Mouse (Mus musculus) left cerebral cortex, postnatal 25 days (tissue): ENCODE results near the gene Ppm1m. TPM values are rescaled to one million over a fixed set of nuclear protein-coding genes. Genes with fewer than 3 reads are reported as not detected.

ENCODE experiments used
- DNase-seq, 2 experiments: peaks; one replicate each; pipeline ENCODE4 v3.0.0; 2022; ENCODE audit warnings: low spot score in 2 of 2, mixed read lengths in 1 of 2
- intact Hi-C: fragments of 180-260 bp; cut with DNase I; formaldehyde crosslinking; loops from one replicate; pipeline ENCODE4 v1.15.1; 2025
- total RNA-seq, 2 experiments: library from RNA; stranded (reverse); gene quantifications; 2 replicates each; pipeline ENCODE4 v1.2.3; 2021

The Ppm1m gene
- total RNA-seq, 2 experiments from 2014 or later, result 18.0 to 24.7 TPM

- intact Hi-C loops, result no loop called here
- no peak for DNase-seq
Measured at GRCm38 (mm10) chr9:106167703-106168102, 31.8 kb downstream of the Ppm1m start.

- no peak for DNase-seq
- intact Hi-C loops, result no loop called here
Measured at GRCm38 (mm10) chr9:106167241-106167640, 32.3 kb downstream of the Ppm1m start.

- DNase-seq, result no peak
- intact Hi-C loops, result no loop called here
Measured at GRCm38 (mm10) chr9:106166709-106167108, 32.8 kb downstream of the Ppm1m start.

- intact Hi-C loops, result no loop called here
- DNase-seq, result no peak
Measured at GRCm38 (mm10) chr9:106160426-106160825, 39.1 kb downstream of the Ppm1m start.

GRCm38 (mm10) chr9:106159784-106160301 is 39.7 kb downstream of the Ppm1m start:
- intact Hi-C loops, result no loop called here
- peak; percentile 94 to 95 for DNase-seq

GRCm38 (mm10) chr9:106159237-106159636 is 40.3 kb downstream of the Ppm1m start:
- intact Hi-C loops, result no loop called here
- no peak for DNase-seq

- intact Hi-C loops, result no loop called here
- no peak for DNase-seq
Measured at GRCm38 (mm10) chr9:106158037-106158491, 41.5 kb downstream of the Ppm1m start, which contains the start of gene Glyctk. Gene Glyctk, minus strand, starts transcription at chr9:106158138.

GRCm38 (mm10) chr9:106157623-106157925 is 42.0 kb downstream of the Ppm1m start:
- no peak for DNase-seq
- intact Hi-C loops, result no loop called here

- DNase-seq, result no peak
- intact Hi-C loops, result no loop called here
Measured at GRCm38 (mm10) chr9:106156921-106157622, 42.5 kb downstream of the Ppm1m start.

GRCm38 (mm10) chr9:106156419-106156818 is 43.1 kb downstream of the Ppm1m start:
- intact Hi-C loops, result no loop called here

GRCm38 (mm10) chr9:106154106-106154505 is 45.4 kb downstream of the Ppm1m start:
- intact Hi-C loops, result no loop called here
- no peak for DNase-seq

More at GRCm38 (mm10) chr9:106156419-106156818, 43.1 kb downstream of the Ppm1m start:
- DNase-seq, result peak; percentile 56 to 60

GRCm38 (mm10) chr9:106149399-106149754 is 50.2 kb downstream of the Ppm1m start:
- no peak for DNase-seq
- intact Hi-C loops, result no loop called here

- intact Hi-C loops, result no loop called here
Measured at GRCm38 (mm10) chr9:106148541-106149398, 50.8 kb downstream of the Ppm1m start.

GRCm38 (mm10) chr9:106147851-106148431 is 51.6 kb downstream of the Ppm1m start:
- intact Hi-C loops, result no loop called here
- DNase-seq, result no peak

More at GRCm38 (mm10) chr9:106148541-106149398, 50.8 kb downstream of the Ppm1m start:
- DNase-seq, result no peak

GRCm38 (mm10) chr9:106147281-106147680 is 52.3 kb downstream of the Ppm1m start:
- no peak for DNase-seq
- intact Hi-C loops, result no loop called here

GRCm38 (mm10) chr9:106145582-106145981 is 54.0 kb downstream of the Ppm1m start:
- intact Hi-C loops, result no loop called here

More at GRCm38 (mm10) chr9:106145582-106145981, 54.0 kb downstream of the Ppm1m start:
- no peak for DNase-seq
